Mouse (Mus musculus): ENCODE results near the gene Aven.

GRCm38 (mm10) chr2:112482533-112483333, 10.0 kb upstream of the Aven start:
- no peak for TF ChIP-seq CTCF (IDR thresholded peaks at IDR 0.05; ENCODE audit: low read depth)
- no peak for TF ChIP-seq EP300 (IDR thresholded peaks at IDR 0.05; ENCODE audit: low read depth)

Data from liver, postnatal 0 days (tissue).